In the genomic region with DNA sequence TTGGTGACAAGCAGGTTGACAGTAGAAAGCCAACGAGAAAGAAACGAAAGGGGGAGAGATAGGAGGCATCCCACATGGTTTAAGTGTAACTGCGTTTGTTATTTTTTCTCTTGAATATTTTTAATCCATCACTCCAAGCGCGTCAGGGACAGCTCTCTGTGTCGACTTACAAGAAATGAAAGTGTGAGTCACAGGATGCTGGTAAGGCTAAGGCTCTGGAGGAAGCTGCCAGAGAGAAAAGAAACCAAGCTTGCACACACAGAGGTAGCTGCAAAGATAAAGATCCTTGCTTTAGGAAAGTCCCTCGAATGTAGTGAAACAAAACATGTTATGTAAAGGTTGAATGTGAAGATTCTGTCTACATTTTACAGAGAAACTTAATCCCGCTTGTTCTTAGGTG, we compare ENCODE assay signal across 13 mouse cellular contexts.
A peak's percentile ranks its signal among the peaks of the same experiment; 100 is the strongest.
DNase-seq lines count a peak whose midpoint lies in the region; ATAC-seq lines count a peak whose summit lies in the region.
"Had no signal": no experiment of that assay in that cellular context is flagged by ENCODE, and none has a peak within 500 bp of the region (broad histone marks: within the 10 kb centered on the region; RNA-seq: fewer than 3 reads in every experiment).

No protein-coding gene starts in this region.

- no peak for DNase-seq in frontal cortex, postnatal 14 days (ENCODE audit: low spot score in 2 of 2)
- peak; percentile 9 for DNase-seq in thymus, postnatal 25 days
- DNase-seq in thymus, postnatal 10 days (ENCODE audit: low spot score in 2 of 2): no peak
- DNase-seq in left cerebral cortex, postnatal 25 days (ENCODE audit: low spot score in 2 of 2): peak; percentile 41 to 87
- no peak for DNase-seq in cerebellum, adult 8-10 months
- DNase-seq in kidney, adult 18-20 months: no peak
- DNase-seq in adrenal gland, postnatal 14 days: no peak
- DNase-seq: cerebellum, adult 9-10 months; forebrain, postnatal 0 days; kidney, postnatal 10 days had no signal

- intact Hi-C loops in left cerebral cortex, postnatal 25 days (cut with DNase I): loop anchor here (2.0 kb wide), 1 partner anchor 382 kb away; no protein-coding TSS in a partner anchor

- ATAC-seq in frontal cortex, adult (ENCODE audit: low TSS enrichment): peak; percentile 81
- ATAC-seq: forebrain, postnatal 0 days; hindbrain, embryonic 16.5 days; midbrain, embryonic 16.5 days had no signal

Comparison
In these comparisons a context has a peak if more than half of its experiments do, and no peak if none do; other contexts are left out.
1. DNase-seq: peak in thymus, postnatal 25 days (single experiment) and left cerebral cortex, postnatal 25 days (2 of 2); none in frontal cortex, postnatal 14 days (0 of 2), thymus, postnatal 10 days (0 of 2), cerebellum, adult 8-10 months (single experiment), kidney, adult 18-20 months (single experiment) and adrenal gland, postnatal 14 days (single experiment).